Mouse (Mus musculus): ENCODE data around the gene Fam214a.

Gene Fam214a

GRCm38 (mm10) chr9:74952756-74953247 lies at the start of gene Fam214a:
Gene Fam214a, plus strand, starts transcription at chr9:74952884.
- DNase-seq (ENCODE audit: low spot score) = peak; percentile 94

DNA sequence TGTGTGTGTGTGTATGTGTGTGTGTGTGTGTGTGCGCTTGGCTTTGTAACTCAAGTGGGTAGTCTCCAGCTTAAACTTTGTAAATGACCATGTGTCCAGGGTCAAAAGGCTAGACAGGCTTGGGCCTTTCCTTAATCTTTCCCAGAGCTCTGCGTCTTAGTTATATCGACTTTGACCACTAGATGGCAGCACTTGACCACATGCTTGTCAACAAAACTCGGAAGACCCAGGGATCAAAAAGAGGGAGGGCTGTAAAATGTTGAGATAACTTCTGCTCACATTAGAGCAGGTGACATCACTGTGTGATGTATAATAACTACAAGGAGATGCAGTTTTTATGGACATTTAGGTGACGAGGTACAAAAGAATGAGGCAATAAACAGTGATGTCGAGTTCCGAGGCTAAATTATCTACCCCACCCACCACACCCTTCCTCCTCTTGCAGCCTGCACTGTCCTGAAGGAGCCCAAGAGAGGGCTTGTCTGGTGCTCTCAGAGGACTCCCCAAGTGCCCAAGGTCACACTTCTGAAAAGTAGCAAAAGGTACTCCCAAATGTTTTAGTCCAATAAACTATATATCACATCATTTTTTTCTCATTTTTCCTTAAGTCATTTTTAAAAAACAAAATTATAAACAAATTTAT lies 47.7 kb upstream of the Fam214a start:
- DNase-seq (ENCODE audit: low spot score) = peak; percentile 90

DNA sequence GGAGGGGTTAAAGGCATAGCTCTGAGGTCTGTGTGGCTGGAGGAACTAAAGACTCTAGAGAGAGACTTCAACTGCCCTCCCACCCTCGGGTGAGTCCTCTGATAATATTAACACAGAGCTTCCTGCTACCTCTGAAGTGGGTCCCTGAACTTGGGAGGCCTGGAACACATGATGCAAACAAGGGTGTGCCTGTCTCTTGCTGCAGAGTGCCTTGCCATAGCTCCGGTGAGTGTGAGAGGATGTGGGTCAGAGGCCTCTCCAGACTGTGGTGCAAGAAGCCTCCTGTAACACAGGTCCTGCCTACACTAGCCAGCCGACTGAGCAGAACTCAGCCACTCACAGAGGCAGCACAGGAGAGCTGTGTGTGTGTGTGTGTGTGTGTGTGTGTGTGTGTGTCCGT lies 45.7 kb upstream of the Fam214a start:
- no peak for DNase-seq (ENCODE audit: low spot score)

GRCm38 (mm10) chr9:74909245-74909644 lies 43.4 kb upstream of the Fam214a start:
- DNase-seq (ENCODE audit: low spot score) = no peak

GRCm38 (mm10) chr9:74910226-74910759 lies 42.4 kb upstream of the Fam214a start:
- DNase-seq (ENCODE audit: low spot score) = no peak

DNA sequence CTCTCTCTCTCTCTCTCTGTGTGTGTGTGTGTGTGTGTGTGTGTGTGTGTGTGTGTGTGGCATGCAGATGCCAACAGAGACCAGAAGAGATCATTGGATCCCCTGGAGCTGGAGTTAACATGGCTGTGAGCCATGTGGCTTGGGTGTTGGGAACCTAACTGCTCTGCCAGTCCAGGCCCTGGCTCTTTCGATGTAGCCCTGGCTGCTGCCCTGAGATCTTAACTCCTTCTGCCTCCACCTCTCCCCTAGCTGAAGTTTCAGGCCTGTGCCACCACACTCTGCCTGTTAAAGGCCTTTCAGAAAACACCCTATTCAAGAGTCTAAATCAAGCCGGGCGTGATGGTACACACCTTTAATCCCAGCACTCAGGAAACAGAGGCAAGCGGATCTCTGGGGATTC lies 41.3 kb upstream of the Fam214a start:
- DNase-seq (ENCODE audit: low spot score) = no peak

DNA sequence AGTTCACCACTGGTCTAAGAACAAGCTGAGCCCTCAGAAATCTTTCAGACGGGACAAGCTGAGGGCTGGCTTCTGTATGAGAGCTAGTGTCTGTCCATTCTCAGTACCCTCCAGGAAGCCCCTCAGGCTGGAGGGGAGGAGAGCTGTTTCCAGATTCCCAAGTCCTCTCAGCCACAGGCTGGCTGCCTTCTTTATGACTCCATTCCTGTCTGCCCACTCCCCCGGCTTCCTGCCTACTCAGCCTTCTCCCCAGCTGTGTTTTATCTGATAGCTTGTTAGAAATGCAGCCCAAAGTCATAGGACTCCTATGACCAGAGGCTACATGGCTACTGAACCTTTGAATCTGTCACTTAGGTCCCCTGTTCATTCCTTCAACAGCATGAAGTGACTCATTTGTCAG lies 40.8 kb upstream of the Fam214a start:
- no peak for DNase-seq (ENCODE audit: low spot score)

DNA sequence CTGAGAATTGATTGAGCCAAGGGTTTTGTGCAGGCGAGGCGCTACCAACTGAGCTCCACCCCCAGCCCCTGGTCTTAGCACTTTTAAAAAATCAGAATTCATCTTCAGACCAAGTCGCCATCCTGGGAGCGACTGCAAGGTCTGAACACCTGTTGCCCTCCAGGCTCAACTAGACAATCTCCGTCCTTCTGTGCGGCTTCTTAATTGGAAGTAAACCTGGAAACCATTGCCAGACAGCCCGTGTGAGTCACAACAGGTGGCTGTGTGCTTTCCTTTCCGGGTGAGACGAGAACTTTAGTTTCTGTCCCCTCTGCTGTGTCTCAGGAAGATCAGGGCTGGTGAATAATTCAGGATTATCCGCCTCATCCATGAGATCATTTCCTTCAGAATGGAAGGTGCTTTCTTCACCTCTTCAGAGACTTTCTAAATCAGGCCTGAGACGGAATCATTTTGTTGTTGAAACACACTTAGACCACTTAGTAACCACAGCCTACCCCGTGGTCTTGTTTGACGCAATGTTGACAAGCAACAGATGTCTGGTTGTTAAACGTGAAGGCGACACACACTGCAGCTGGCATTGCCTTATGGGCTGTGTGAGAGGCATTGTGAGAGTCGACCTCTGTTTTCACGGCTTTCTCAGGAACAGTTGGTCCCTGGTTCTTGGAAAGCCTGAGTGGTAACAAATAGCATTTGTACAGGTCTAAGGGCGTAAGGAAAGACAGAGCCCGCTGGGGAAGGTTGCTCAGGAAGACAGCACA lies 39.9 kb upstream of the Fam214a start:
- no peak for DNase-seq (ENCODE audit: low spot score)

GRCm38 (mm10) chr9:74915611-74916010 lies 37.1 kb upstream of the Fam214a start:
- DNase-seq (ENCODE audit: low spot score) = no peak

DNA sequence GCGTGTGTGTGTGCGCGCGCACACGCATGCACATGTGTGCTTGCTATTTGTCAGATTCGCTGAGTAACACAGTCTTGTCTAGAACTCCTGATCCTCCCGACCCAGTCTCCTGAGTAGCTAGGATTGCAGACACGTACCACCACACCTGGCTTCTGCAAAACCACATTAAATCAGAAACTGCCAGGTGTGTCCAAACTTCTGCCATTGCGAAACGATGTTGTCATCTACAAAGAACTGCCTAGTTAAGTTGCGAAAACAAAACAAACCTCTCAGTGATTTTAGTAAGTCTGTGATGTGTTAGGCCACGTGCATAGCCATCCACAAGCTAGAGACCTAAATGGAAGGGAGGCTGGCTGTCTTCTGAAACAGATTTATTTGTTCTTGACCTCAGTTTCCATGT lies 32.2 kb upstream of the Fam214a start:
- DNase-seq (ENCODE audit: low spot score) = no peak

- DNase-seq (ENCODE audit: low spot score) = no peak
Observed at GRCm38 (mm10) chr9:74921422-74921821, 31.3 kb upstream of the Fam214a start.

DNA sequence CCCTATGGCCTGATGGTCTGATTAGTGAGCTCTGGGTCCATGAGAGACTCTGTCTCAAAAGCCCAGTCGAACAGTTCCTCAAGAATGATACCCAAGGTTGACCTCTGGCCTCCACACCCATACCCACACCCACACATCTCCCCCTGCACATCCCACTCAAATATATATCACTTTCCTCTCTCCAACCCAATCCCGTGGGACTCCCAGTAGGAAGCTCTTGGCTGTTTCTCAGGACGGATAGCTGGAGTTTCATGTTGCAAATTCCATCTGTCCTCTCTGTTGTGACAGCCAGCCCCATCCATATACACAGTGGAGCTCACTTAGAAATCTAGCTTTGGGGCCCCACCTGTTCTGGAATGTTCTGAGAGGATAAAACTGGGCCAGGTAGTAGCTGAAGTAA lies 29.8 kb upstream of the Fam214a start:
- no peak for DNase-seq (ENCODE audit: low spot score)

GRCm38 (mm10) chr9:74923291-74923977 lies 29.2 kb upstream of the Fam214a start:
- no peak for DNase-seq (ENCODE audit: low spot score)

GRCm38 (mm10) chr9:74925220-74925769 lies 27.4 kb upstream of the Fam214a start:
- peak; percentile 52 for DNase-seq (ENCODE audit: low spot score)

DNA sequence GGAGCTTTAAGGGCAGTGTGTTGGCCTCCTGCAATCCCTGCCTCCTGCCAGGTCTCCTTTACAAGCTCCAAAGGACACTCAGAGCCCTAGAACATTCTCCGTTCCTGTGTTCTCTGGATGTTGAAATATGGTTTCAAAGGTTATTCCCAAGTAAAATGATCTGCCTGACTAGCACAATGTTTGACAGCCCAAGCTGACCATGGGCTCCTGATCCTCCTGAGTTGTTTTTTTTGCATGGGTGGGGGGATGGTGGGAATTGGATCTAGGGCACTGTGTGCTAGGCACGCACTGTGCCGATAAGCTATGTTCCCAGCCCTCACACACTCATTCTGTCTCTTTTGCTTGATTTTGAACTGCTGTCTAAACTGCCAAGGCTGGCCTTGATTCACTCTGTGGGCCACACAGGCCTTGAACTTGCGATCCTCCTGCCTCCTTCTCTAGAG lies 22.7 kb upstream of the Fam214a start:
- DNase-seq (ENCODE audit: low spot score) = no peak

- DNase-seq (ENCODE audit: low spot score) = no peak
Observed at GRCm38 (mm10) chr9:74930653-74931052, 22.0 kb upstream of the Fam214a start.

GRCm38 (mm10) chr9:74935289-74935688 lies 17.4 kb upstream of the Fam214a start:
- DNase-seq (ENCODE audit: low spot score) = no peak

GRCm38 (mm10) chr9:74937761-74938160 lies 14.9 kb upstream of the Fam214a start:
- no peak for DNase-seq (ENCODE audit: low spot score)

- no peak for DNase-seq (ENCODE audit: low spot score)
Observed at GRCm38 (mm10) chr9:74938670-74939534, 13.8 kb upstream of the Fam214a start.

DNA sequence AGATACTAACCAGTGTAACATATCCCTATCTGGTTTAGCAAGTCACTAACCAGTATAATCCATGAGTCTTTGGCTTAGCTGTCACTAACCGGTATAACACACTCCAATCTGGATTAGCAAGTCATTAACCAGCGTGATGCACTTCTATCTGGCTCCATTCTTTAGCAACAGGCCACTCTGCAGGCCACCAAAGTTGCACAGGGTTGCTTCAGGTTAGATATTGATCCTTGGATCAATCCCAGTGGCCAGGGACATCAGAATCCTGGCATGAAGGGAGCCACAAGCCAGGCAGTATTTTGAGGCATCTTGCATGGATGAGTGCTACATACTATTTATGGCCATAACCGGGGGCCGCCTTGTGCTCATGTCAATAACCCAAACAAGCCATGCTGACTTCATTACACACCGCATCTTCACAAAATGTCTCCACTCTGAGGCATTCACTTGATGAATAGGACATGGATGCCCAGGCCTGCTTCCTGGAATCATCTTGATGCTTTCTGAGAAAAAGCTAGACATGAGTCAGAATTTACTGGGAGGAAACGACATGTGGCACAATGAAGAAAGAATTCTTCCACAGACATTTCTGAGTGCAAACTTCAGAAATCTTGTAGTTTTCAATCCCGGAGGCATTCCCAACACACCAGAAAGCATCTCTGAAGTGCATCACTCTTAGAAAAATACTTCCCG lies 5.8 kb upstream of the Fam214a start:
- no peak for DNase-seq (ENCODE audit: low spot score)

DNA sequence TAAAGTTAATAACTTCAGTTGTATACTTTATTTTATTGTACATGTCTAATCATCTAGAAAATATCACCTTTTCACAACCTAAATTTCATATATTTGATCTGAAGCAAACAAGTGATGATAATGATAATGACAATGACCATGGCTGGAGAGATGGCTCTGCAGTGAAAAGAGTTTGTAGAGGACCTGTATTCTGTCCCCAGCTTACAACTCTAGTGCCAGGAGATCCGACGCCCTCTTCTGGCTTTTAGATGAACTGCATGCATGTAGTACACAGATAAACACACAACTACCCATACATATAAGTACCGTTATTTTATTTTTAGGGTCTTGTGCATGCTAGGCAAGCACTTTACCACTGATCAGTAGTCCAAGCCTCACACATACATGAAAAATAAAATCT lies 1.2 kb upstream of the Fam214a start:
- peak; percentile 25 for DNase-seq (ENCODE audit: low spot score)
